Mouse (Mus musculus) brain, embryonic 14.5 days (tissue): ENCODE results near the gene Ubap2l. TPM values are rescaled to one million over a fixed set of nuclear protein-coding genes. Genes with fewer than 3 reads are reported as not detected.

Experiments
- DNase-seq: peaks from one replicate; pipeline ENCODE4 v3.0.0-alpha.2; 2011; ENCODE audit warnings: low read depth
- CTCF ChIP-seq: fragments of 200-500 bp; IDR thresholded peaks from 2 replicates; pipeline ENCODE4 v1.5.1; 2012; ENCODE audit warnings: inconsistent platforms, mild to moderate bottlenecking, moderate library complexity, borderline replicate concordance; ENCODE audit not compliant: insufficient read depth, insufficient read length; ENCODE audit errors: extremely low read depth
- POLR2A ChIP-seq: fragments of 200-500 bp; IDR thresholded peaks from 2 replicates; pipeline ENCODE4 v1.6.1; 2012; ENCODE audit warnings: mild to moderate bottlenecking, inconsistent platforms, borderline replicate concordance; ENCODE audit not compliant: poor library complexity, insufficient read depth, insufficient read length, severe bottlenecking; ENCODE audit errors: extremely low read depth
- polyA plus RNA-seq: library from polyadenylated mRNA; depleted of rRNA; stranded (reverse); fragments of >200 nt; gene quantifications from 2 replicates; pipeline ENCODE4 v1.2.3, GENCODE M21; 2012; rRNA removed

Ubap2l gene
- 155 and 184 TPM in 2 replicates for polyA plus RNA-seq

GRCm38 (mm10) chr3:90052351-90053241 lies at the start of gene Ubap2l:
Gene Ubap2l (minus strand): TSS chr3:90052628.
- TF ChIP-seq POLR2A (peak; percentile 84), CTCF (no peak)
- peak; percentile 100 for DNase-seq

- no peak for DNase-seq
- TF ChIP-seq POLR2A: no peak
Observed at GRCm38 (mm10) chr3:90101673-90102072, 49.2 kb upstream of the Ubap2l start.

GRCm38 (mm10) chr3:90101010-90101409 lies 48.6 kb upstream of the Ubap2l start:
- no peak for DNase-seq
- no peak for TF ChIP-seq POLR2A
- TF ChIP-seq CTCF: no peak

GRCm38 (mm10) chr3:90097928-90098327 lies 45.5 kb upstream of the Ubap2l start:
- DNase-seq: no peak
- no peak for TF ChIP-seq CTCF
- no peak for TF ChIP-seq POLR2A

- no peak for DNase-seq
- TF ChIP-seq POLR2A (no peak), CTCF (no peak)
Observed at GRCm38 (mm10) chr3:90094453-90094852, 42.0 kb upstream of the Ubap2l start.

- TF ChIP-seq POLR2A: no peak
- TF ChIP-seq CTCF: no peak
- no peak for DNase-seq
Observed at GRCm38 (mm10) chr3:90090892-90091291, 38.5 kb upstream of the Ubap2l start.

- DNase-seq: no peak
- TF ChIP-seq POLR2A (no peak), CTCF (no peak)
Observed at GRCm38 (mm10) chr3:90088617-90089016, 36.2 kb upstream of the Ubap2l start.

GRCm38 (mm10) chr3:90086068-90086467 lies 33.6 kb upstream of the Ubap2l start:
- no peak for TF ChIP-seq CTCF
- no peak for DNase-seq

GRCm38 (mm10) chr3:90085281-90085680 lies 32.9 kb upstream of the Ubap2l start:
- no peak for DNase-seq

GRCm38 (mm10) chr3:90084790-90085189 lies 32.4 kb upstream of the Ubap2l start:
- no peak for TF ChIP-seq POLR2A
- no peak for DNase-seq

More at GRCm38 (mm10) chr3:90085281-90085680, 32.9 kb upstream of the Ubap2l start:
- TF ChIP-seq CTCF: no peak
- no peak for TF ChIP-seq POLR2A

GRCm38 (mm10) chr3:90083698-90084324 lies 31.4 kb upstream of the Ubap2l start:
- peak; percentile 71 for DNase-seq
- TF ChIP-seq CTCF (no peak), POLR2A (no peak)

GRCm38 (mm10) chr3:90083034-90083433 lies 30.6 kb upstream of the Ubap2l start:
- DNase-seq: no peak
- TF ChIP-seq POLR2A (no peak), CTCF (no peak)
